Mouse (Mus musculus): ENCODE results near the gene Zkscan2. TPM values are rescaled to one million over a fixed set of nuclear protein-coding genes. Genes with fewer than 3 reads are reported as not detected.

Zkscan2 gene
- total RNA-seq (2017): not detected in 2 replicates

DNA sequence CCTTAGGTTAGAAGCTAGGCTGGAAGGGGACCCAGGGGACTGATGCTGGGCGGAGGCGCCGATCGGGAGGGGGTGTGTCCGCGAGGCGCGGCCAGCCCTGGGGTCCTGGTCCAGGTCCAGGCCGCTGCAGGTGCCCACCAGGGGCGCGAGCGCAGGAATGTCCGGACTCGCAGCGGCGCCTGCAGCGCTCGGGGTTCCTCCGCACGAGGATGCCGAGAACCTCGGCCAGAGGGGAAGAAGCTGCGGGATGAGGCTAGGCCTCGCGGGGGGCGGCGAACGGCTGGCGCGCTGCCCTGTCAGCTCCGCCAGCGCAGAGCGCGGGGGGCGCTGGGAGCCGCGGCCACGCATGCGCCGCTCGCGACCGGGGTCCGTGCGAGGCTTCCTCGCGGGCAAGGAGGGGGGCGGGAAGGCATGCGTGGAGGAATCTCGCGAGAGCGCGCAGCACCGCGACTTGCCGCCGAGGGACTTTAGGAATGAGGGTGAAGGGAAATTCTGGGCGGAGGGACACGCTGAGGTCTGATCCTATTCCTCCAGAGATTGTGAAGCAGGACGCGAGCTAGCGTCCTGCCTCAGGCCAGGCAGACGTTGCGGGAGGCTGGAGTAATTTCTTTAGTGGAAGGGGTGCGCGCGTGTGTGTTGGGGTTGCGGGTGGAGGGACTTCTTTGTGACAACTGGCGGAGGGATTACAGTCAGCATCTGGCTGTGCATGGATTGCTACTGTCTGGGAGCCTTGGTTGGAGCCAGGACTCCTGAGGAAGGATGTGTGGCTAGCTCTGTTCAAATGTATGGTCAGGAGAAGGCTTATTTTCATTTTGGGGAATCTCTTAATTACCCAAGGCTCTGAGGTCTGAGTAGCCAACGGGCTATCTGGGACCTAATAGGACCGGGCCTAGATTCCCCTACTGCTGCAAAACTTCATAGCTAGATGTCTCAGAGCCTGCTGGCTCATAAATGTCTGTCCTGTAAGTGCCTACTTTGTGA, at the start of gene Zkscan2:
Gene Zkscan2, minus strand, starts transcription at position 211 of the 981 bp plus-strand sequence.
- ATAC-seq (replicated peaks in 1 of 2; ENCODE audit: insufficient read depth in 1 of 2, low FRiP score in 2 of 2, low TSS enrichment in 1 of 2, low read depth in 1 of 2, poor library complexity in 2 of 2, severe bottlenecking in 2 of 2): peak in 1 of 2 experiments; percentile 62; a peak in 2 of 4 replicates

DNA sequence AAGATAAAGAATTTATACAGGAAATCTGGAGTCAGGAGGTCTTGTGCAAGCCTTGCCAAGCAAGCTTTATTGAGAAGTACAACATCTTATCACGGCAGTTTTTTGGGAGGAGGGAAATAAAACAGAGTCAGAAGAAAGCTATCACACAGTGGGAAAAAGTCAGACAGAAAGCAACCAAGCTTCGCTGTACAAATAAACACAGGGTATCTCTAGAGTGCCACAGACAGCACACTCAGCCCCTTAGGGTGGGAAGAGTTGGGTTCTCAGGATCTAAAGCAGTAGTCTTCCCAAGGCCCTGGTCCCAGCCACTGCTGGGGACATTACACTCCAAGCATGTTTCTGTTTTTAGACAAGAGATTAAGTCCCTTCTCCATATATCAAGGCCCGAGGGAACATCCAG, 28.9 kb upstream of the Zkscan2 start:
- ATAC-seq (replicated peaks in 1 of 2; ENCODE audit: insufficient read depth in 1 of 2, low FRiP score in 2 of 2, low TSS enrichment in 1 of 2, low read depth in 1 of 2, poor library complexity in 2 of 2, severe bottlenecking in 2 of 2): no peak

DNA sequence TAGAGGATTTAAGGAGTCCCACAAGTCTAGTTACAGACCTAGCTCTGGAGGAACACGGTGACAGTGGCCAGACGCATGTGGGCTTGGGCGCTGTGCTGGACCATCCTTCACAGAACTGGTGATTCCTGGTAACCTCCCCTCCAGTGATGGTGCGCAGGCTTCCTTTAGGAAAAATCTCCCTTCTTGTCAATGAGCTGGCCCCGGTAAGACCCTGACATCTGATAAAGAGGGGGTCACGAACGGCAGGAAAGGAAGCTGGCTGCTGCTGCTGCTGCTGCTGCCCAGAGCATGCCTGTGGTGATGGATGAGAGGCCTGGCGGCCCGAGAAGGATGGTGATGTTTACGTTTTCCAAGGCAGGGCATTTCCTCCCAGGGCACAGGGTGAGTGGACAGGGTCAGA, 25.5 kb upstream of the Zkscan2 start:
- ATAC-seq (replicated peaks in 1 of 2; ENCODE audit: insufficient read depth in 1 of 2, low FRiP score in 2 of 2, low TSS enrichment in 1 of 2, low read depth in 1 of 2, poor library complexity in 2 of 2, severe bottlenecking in 2 of 2): no peak

DNA sequence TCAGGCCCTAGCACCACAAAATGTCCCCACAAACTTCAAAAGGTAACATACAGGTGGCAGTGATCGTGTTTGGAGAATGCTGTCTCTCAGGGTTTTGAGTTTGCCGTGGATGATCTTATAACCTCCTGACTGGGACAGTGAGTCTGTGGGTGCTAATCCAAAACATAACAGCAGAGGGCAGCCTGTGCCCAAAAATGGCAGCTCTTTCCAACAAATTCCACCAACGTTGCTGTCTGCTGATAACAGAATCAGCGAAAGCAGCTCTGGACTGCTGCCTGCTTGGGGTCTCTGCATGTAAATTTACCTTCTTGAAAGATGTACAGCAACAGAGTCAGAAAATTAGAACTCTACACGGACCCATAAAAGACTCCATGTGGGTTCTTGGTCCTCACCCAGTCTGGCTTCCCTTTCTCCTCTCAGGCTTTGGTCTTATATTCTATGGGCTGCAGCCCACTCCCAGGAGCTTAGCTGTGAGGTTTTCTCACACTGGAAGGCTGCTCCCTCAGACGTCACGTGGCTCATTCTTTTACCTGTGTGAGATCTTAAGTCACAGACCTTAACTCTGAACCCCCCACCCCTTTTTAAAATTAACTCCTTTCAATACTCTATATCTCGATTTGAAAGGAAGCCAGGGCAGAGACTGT, 24.1 kb upstream of the Zkscan2 start:
- peak in 1 of 2 experiments; percentile 68; a peak in 1 of 4 replicates for ATAC-seq (replicated peaks in 1 of 2; ENCODE audit: insufficient read depth in 1 of 2, low FRiP score in 2 of 2, low TSS enrichment in 1 of 2, low read depth in 1 of 2, poor library complexity in 2 of 2, severe bottlenecking in 2 of 2)

DNA sequence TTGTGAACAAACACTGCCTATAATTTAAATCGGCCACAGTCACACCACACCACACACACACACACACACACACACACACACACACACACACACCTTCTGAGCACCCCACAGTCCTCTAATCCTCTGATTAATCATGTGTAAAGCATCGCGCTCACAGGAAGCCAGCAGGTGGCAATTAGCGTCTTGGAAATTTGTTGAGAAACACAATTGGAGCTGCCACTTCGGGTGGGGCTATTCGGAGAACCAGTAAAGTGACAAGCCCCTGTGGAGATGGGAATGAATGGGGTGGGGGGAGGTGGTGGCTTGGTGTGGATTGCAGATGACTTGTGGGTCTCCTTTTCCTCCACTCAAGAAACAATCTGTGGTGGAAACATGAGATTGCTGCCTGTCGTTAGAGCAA, 7.7 kb upstream of the Zkscan2 start:
- ATAC-seq (replicated peaks in 1 of 2; ENCODE audit: insufficient read depth in 1 of 2, low FRiP score in 2 of 2, low TSS enrichment in 1 of 2, low read depth in 1 of 2, poor library complexity in 2 of 2, severe bottlenecking in 2 of 2): no peak

DNA sequence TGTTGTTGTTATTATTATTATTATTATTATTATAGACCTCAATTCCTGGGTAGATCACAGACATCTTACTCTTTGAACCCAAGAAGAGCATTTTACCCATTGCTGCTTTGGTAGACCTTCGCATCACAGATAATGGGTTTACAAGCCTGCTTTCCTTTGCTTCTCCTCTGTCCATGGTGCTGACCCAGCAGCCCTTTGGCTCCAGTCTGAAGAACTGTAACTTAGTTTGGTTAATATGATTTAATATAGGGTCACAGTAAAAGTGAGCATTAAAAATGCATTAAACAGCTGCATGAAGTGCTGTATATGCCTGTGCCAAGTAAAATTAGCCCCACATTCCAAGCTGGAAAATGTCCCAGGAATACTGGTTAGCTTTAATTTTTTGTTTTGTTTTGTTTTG, 3.1 kb upstream of the Zkscan2 start:
- ATAC-seq (replicated peaks in 1 of 2; ENCODE audit: insufficient read depth in 1 of 2, low FRiP score in 2 of 2, low TSS enrichment in 1 of 2, low read depth in 1 of 2, poor library complexity in 2 of 2, severe bottlenecking in 2 of 2): 0 out of 4 replicates have a peak, but pooled peaks of 1 of the 2 experiments have one; percentile 12

DNA sequence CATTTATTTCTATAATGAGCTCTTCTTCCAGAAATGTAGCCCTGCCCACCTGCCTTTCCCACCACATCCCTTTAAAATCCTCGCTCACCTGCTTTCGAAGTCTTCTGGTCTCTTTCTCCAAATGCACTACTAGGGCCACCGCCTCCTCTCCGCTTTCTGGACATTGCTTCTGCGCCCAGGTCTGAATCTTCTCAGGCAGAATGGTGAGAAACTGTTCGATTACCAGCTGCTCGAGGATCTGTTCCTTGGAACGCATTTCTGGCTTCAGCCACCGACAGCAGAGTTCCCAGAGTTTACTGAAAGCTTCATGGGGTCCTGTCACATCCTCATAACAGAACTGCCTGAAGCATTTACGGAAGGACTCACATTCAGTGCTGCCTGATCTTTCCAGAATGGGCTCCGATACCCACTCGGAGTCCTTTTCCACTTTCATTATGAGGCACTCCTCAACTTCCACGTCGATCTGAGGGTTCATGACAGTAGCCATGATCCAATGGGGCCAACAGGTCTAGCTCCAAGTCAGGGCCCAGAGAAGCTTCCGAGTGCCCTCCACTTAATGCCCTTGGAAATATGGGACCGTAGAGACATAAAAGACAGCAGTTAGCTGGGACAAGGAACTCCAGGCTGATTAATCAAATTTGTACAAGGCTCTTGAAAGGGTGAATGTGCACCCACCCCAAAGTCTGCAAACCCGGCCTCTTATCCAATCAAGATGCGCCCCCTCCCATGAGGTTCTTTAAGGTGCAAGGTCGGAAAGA, 589 bp downstream of the Zkscan2 start:
- no peak for ATAC-seq (replicated peaks in 1 of 2; ENCODE audit: insufficient read depth in 1 of 2, low FRiP score in 2 of 2, low TSS enrichment in 1 of 2, low read depth in 1 of 2, poor library complexity in 2 of 2, severe bottlenecking in 2 of 2)

DNA sequence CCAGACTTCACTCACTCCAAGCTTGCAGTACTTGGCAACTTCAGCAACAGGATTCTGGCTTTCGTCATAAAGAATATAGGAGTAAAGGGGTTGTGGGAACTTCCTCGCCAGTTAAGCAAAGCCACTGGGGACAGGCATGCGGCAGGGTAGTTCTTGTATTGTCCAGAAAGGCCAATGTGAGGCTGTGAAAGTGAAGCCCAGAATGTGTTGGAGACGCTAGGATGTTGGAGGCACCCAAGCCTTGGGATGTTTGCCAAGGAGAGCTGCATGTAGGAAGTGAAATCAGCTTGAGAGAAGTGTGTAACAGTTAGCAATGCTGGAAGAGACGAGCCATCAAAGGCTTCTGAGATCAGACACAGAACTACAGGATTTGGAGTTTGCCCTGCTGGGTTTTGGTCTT, 12.5 kb downstream of the Zkscan2 start:
- no peak for ATAC-seq (replicated peaks in 1 of 2; ENCODE audit: insufficient read depth in 1 of 2, low FRiP score in 2 of 2, low TSS enrichment in 1 of 2, low read depth in 1 of 2, poor library complexity in 2 of 2, severe bottlenecking in 2 of 2)

DNA sequence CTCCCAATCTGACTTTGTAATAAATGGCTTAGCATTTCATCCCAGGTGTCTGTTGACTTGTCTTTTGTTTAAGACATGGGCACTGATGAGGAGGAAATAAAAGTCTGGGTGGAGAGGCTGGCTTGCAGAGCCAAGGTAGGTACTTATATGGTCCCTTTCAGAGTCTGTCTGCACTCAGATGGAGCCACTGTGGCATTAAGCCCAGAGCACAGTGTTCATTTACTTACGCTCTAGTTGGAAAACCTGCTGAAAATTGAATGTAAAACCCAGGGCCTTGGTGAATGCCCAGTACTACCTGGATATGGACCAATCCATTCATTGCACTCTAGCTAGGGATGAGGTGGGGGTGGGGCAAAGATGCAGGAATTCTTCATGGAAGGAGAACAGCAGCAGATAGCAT, 32.3 kb downstream of the Zkscan2 start:
- no peak for ATAC-seq (replicated peaks in 1 of 2; ENCODE audit: insufficient read depth in 1 of 2, low FRiP score in 2 of 2, low TSS enrichment in 1 of 2, low read depth in 1 of 2, poor library complexity in 2 of 2, severe bottlenecking in 2 of 2)

DNA sequence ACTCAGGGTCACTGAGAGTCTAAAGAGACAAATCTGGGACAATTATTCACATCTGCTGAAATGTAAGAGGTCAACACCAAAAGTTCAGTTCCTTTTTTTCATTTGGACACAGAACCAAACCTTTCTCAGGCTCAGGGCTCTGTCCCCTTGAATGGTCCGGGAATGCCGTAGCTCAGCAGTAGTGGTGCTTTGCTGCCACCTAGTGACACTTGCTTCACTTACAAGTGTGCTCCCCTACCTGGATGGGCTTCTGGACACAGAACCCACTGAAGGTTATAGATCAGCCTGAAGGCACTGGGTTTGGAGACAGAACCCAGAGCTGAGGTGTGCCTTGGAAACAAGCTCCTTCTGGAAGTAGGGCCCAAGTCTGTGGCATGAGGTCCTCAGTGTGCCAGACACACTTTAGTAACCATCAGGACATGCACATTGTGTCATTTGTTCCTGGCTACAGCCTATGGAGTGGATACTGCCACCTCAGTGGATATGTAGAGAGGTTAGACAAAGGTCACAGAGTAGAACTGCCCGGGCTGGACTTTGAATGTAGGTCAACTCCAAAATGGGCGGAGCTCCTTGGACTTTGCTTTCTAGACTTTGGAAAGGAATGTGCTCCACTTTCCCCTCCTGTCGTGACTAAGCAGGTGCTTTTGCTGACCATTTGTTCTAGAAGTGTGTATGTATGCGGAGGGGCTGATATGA, 34.4 kb downstream of the Zkscan2 start:
- ATAC-seq (replicated peaks in 1 of 2; ENCODE audit: insufficient read depth in 1 of 2, low FRiP score in 2 of 2, low TSS enrichment in 1 of 2, low read depth in 1 of 2, poor library complexity in 2 of 2, severe bottlenecking in 2 of 2): peak; percentile 68; a peak in 2 of 4 replicates

DNA sequence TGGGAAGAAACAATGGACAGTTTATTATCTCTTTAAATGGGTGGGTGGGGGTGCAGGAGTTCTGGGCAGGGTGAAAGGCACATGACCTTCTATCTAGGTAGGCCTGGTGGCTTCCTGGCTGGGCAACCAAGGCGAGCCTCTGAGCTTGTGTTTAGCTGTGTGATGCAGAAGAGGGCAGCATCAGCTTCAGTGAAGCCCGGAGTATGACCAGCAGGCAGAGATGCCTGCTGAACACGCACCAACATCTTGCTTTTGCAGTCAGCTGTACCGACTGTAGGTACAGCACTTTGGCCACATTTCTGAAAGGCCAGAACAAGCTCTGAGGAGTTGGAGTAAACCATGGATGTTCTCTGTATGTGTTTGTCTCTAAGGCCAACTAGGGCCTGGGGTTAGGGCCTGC, 36.7 kb downstream of the Zkscan2 start:
- no peak for ATAC-seq (replicated peaks in 1 of 2; ENCODE audit: insufficient read depth in 1 of 2, low FRiP score in 2 of 2, low TSS enrichment in 1 of 2, low read depth in 1 of 2, poor library complexity in 2 of 2, severe bottlenecking in 2 of 2)

DNA sequence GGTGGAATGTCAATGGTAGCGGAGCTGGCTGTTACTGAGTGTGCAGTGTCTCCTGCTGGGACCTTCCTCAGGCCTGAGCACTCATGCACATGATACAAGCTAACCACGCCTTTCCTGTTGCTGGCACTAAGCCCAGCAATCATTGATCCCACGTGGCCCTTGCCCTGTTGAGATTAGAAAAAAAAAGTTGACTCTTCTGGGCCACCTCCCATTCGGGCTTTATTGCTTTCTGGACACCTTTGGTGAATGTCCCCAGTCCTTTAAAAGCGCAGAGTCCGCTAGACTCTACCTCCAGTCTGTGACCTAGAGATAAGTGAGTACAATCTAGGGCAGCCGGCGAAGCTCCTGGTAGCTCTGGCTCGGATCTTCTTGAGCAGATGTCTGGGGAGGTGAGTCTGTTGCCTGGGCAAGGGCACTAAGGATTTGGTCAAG, 38.2 kb downstream of the Zkscan2 start, which contains the start of gene Aqp8:
Gene Aqp8, plus strand, starts transcription at position 222 of the 432 bp plus-strand sequence.
- peak; percentile 65 to 66 for ATAC-seq (replicated peaks in 1 of 2; ENCODE audit: insufficient read depth in 1 of 2, low FRiP score in 2 of 2, low TSS enrichment in 1 of 2, low read depth in 1 of 2, poor library complexity in 2 of 2, severe bottlenecking in 2 of 2)

DNA sequence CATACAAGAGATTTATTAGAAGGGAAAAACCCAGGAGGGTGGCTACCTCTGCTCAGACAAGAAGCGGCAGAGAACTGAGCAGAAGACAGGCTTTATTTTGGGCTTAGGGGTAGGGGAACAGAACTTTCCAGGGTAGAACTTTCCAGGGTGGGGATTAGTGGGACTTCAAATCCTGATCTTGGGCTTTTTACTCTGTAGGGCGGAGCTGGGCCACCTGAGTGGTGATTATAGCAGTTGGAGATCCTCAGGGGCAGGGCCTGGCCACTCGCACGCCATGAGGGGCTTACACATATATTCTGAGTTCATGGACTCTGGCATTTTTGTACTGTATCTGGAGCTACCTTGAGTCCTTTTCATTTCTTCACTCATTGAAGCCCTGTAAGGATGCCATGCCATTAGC, 38.9 kb downstream of the Zkscan2 start:
- no peak for ATAC-seq (replicated peaks in 1 of 2; ENCODE audit: insufficient read depth in 1 of 2, low FRiP score in 2 of 2, low TSS enrichment in 1 of 2, low read depth in 1 of 2, poor library complexity in 2 of 2, severe bottlenecking in 2 of 2)

DNA sequence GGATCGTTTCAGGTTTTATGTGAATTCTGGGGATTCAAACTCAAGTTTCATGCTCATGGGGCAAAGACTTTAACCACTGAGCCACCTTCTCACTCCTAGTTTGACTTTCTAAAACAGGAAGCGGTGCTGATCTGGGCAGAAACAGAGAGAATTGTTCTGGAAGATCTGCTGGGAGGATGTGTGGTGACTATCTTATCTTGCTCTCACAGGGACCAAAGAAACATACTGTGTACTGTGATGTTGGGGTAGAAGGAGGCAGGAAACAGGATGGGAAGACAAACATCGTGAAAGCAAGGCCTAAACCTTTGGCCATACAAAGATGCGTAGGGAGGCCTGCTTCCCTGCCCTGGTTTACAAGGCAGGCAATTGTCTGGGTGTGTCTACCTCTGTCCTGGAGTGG, 41.0 kb downstream of the Zkscan2 start:
- peak in 1 of 2 experiments; percentile 19; a peak in 1 of 4 replicates for ATAC-seq (replicated peaks in 1 of 2; ENCODE audit: insufficient read depth in 1 of 2, low FRiP score in 2 of 2, low TSS enrichment in 1 of 2, low read depth in 1 of 2, poor library complexity in 2 of 2, severe bottlenecking in 2 of 2)

DNA sequence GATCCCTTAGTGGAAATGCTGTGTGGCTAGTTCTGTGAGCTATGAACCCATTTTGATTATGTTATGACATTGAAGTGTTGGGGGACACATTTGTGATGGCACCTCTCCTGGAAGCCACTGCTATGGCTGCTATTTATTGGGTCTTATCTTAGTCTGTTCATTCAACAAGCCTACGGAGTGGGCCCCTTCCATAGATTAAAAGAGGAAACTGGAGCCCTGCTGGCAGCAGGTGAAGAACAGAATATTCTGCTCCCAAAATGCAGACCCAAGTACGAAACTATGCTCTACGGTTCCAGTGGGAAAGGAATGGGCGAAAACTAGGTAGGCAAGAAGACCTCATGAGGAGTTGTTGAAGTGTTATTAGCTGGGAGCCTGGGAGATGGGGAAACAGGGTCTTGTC, 41.9 kb downstream of the Zkscan2 start:
- no peak for ATAC-seq (replicated peaks in 1 of 2; ENCODE audit: insufficient read depth in 1 of 2, low FRiP score in 2 of 2, low TSS enrichment in 1 of 2, low read depth in 1 of 2, poor library complexity in 2 of 2, severe bottlenecking in 2 of 2)

DNA sequence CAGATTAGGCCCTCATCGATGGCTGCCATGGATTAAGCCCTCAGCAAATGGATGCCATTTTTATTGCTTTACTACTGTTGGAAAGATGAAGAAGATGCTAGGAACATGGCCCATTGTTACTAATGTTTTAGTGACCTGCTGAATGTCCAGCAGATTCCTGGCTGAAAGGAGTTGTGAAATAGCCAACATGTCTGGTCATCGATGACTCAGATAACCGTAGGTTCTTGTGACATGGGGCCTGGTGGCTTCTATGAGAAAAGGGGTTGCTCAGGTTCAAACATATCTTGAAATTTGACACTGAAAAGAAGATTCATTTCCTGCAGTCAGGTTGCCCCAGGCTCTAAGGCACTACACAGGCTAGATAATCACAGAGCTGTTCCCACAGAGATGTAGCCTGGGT, 45.2 kb downstream of the Zkscan2 start:
- ATAC-seq (replicated peaks in 1 of 2; ENCODE audit: insufficient read depth in 1 of 2, low FRiP score in 2 of 2, low TSS enrichment in 1 of 2, low read depth in 1 of 2, poor library complexity in 2 of 2, severe bottlenecking in 2 of 2): no peak

DNA sequence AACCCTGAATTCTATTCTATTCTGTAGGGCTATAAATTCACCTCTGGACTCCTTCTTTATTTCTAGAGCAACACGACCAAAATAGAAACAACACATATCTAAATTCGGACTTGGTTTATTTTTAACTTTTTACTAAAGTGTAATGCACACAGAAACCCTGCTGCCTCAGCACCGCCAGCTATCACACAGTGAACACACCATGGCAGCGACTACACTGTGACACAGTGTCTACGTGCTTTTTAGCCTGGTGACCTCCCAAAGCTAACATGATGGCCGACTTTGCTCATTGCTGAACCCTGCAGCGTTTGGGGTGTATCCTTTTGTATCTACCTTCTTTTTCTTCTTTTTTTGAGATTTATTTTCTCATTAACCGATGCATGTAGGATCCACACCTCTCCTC, 47.2 kb downstream of the Zkscan2 start:
- no peak for ATAC-seq (replicated peaks in 1 of 2; ENCODE audit: insufficient read depth in 1 of 2, low FRiP score in 2 of 2, low TSS enrichment in 1 of 2, low read depth in 1 of 2, poor library complexity in 2 of 2, severe bottlenecking in 2 of 2)

Data from hematopoietic stem cell, adult 5-6 weeks (primary cell).